Mouse (Mus musculus): ENCODE results near the gene Gm11444.

Gene Gm11444

DNA sequence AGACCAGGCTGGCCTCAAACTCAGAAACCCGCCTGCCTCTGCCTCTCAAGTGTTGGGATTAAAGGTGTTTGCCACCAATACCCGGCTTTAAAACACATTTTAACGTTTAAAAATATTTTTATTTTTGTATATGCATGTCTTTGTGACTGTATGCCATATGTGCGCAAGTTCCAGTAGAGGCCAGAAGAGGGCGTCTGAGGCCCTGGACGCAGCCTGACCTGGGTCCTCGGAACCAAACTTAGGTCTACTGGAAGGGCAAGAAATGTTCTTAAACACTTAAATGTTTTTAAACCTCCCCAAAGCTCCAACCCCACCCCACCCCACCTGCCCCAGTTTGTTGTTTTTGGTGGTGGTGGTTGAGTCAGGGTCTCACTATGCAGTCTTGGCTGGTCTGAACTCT is 14.2 kb upstream of the Gm11444 start:
- DNase-seq (ENCODE audit: low read depth, low spot score), result no peak

DNA sequence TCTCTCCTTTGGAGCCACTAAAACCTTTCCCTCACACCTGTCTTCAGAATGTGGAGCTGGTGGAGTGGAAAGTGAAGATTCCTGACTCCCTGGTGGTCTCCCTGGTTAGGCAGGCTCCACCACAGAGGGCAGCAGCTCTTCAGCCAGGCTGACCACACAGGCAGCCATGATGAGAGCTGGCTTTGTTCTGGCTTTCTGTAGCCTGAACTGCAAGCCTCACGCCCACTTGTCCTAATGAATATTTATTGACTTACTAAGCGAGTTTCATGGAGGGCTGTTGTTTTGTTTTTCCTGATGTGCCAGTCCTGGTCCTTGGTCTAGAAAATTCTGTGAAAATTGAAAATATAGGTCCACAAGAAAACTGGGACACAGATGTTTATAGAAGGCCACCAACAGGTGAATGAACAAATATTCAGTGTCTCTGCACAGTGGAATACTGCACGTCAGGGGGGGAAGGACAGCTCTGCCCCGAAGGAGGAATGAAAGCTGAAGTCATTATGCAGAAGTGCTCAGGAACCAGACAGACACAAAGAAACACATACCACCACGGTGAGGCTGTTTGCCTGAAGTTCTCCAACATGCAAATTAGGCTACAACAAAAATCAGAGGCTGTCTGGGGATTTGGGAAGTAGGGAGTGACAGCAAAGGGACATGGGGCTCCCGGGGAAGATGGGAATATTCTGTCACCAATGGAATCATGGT is 8.0 kb upstream of the Gm11444 start:
- DNase-seq (ENCODE audit: low read depth, low spot score), result no peak

DNA sequence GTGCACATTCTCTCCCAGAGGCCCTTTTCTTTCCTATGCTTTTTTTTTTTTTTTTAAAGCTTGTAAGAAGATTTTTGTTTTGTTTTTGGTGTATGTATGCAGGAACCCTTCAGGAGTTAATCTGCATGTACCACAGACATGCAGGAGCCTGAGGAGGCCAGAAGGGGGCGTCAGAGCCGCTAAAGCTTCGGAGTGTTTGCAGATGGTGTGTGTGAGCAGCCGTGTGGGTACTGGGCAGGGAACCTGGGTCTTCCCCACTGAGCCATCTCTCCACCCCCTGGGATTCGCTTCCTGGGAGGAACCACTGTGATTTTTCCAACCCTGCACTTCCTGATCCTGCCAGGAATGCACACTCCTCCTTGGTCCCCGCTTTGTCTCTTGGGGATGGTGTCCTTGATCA is 625 bp upstream of the Gm11444 start:
- DNase-seq (ENCODE audit: low read depth, low spot score), result no peak

DNA sequence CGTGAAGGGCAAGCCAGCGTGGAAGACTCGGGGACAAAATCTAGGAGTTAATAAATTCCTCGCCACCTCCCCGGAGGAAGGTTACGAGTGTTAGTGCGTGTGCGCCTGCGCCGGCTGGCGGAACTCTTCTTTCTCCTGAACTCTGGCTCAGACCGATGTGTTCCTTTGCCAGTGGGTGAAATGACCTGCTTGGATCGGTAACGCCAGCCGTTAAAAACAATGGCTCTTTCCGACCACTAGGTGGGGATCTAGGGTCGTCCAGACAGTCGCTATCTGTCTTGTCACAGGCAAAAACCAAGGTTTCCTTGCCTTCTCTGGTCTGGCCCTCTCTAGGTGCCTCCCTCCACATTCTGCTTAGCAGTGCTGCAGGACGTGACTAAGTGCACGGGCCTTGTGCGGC is 1.1 kb downstream of the Gm11444 start:
- DNase-seq (ENCODE audit: low read depth, low spot score), result peak; percentile 92

DNA sequence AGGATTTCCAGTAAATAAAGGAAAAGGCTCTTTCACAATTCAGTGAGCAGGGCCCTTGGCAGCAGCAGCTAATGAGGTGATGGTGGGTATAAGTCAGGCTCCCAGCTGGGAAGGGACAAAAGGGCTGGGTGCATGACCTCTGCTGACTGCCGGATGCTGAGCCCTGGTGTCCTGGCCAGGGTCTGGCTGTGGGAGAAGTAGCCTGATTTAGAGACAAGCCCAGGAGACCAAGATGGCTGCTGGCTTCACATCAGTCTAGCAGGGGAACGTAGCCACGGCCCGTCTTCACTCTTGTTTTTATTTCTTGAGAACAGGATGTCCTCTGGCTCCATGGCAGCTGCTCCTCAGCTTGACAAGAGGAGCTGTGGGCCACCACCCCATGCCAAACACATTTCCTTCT is 3.6 kb downstream of the Gm11444 start:
- no peak for DNase-seq (ENCODE audit: low read depth, low spot score)

DNA sequence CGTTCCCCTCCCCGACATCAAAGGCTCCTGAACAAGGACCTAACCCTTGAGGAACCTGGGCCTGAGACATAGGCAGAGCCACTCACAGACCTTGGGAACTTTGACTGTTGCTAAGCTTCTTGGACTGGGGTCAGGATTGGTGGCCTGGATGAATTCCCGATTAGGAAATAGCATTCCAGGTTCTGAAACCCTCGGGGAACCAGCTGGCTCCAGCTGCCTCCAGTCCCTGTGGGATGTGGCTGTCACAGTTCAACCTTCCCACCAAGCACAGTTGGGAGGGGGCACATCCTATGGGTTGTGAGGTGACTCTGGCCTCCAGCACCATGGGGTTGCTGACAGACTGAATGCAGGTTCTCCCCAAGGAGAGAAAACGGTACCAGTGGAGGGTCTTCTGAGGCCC is 4.2 kb downstream of the Gm11444 start:
- no peak for DNase-seq (ENCODE audit: low read depth, low spot score)

DNA sequence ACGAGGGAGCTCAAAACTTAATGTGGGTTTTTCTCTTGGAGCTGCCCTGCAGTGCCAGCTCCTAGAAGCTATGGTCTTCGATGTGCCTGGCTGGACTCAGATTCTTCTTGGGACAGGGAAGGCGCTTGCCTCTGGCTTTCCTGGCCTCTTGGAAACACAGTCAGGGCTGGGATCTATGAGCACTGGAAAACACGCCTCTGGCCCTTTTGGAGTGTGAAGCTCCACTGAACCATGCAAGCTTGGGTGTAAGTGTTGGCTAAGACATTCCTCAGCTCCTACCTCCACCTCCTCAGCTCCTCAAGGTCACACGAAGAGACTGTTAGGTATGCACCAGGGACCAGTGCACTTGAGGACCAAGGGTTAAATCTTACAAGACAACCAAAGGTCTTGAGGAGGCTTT is 5.2 kb downstream of the Gm11444 start:
- DNase-seq (ENCODE audit: low read depth, low spot score), result no peak

DNA sequence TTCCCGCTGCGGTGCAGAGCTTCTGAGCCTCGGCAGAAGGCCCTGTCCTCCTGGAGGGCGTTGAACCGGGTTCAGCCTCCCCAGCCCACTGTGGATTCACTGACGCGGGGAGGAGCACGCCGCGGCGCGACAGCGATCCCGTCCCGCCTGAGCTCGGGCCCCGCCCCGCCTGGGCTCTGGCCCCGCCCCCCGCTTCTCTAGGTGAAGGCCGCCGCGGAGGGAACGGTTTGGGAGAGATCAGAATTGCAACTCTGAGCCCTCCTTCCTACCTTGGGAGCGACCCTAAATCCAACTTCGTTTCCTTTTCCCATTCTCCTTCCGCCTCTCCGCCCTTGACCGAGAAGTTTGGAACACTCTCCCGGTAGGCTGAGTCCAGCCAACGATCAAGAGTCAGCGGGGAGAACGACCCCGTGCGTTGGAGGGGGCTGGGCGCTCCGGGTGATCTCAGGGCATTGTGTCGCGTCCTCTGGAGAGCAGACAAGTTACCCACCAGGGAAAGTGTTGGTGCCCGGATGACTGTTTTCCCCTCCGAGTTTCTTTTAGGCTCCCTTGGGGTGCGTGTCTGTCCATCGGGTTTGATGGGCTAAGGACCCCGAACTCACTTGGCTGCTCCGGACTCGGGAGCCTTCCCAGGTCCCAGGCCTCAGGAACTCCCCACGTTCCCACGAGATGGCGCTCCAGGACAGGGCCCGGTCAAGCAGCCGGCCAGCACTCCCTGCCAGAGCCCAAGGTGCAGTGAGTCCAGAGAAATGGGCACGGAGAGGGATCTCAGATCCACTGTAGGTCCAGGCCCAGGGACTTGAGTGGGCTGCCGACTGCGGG is 5.8 kb downstream of the Gm11444 start:
- peak; percentile 90 for DNase-seq (ENCODE audit: low read depth, low spot score)

DNA sequence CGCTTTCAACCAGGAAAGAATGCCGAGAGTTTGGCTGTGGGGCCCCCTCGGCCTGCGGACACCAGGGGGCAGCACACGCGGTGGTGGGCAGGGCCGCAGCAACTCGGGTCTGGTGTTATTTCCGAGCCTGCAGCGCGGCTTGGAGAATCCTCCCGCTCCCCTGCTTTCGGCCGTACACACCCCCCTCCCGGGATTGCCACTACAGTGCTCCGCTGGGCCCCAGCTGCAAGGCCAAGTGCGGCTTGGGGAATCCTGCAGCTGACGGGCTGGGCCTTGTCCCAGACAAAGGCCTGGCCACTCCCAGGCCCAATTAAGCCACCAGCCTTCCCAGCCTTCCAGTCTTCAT is 6.8 kb downstream of the Gm11444 start:
- DNase-seq (ENCODE audit: low read depth, low spot score), result peak; percentile 82

DNA sequence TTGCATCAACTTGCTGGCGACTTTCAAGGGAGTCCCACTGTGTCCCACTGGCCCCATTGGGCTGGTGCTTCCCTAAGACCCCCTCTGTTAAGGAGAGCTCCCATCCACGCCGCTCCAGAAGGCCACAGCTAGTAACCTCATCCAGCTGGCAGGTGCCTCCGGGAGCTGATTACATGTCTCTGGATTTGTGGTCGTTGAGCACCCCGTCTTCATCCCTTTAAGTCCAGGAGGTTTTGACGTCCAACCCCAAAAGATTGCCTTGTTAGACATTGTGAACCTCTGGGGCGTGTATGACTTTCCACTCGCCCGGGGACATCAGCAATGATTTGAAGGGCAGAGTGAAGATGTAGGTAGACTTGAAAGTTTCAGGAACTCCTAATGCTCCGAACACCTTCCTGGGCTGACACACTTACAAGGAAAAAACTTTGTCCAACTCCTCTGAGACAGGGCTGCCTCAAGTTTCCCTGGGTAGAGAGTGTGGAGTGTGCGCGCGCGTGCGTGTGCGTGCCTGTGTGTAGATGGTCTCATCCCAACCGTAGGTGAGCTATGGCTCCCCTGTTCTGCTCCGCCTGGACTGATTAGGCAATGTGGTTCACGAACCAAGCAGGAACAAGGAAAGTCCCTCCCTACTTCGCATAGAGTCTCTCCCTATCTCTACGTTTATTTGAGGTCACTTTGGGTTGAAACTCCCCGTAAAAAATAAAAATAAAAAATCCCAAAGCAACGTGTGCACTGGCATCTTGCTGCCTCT is 7.4 kb downstream of the Gm11444 start:
- no peak for DNase-seq (ENCODE audit: low read depth, low spot score)

DNA sequence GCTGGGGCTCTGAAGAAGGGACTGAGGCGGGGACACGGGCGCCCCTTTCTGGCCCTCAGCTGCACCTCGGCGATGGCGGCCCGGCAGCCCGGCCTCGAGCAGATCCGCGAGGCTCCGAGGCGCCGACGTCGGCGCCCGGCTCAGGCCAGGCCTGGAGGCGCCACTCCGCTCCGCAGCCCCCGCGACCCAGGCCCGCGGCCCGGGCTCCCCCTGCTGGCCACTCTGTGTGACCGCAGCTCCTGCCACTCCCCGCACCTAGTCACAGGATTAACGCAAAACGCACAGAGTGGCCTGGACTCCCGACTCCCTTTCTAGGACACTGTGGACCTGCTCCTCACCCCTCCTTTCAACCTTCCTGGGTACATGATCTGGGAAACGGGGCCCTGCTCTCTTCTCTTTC is 8.2 kb downstream of the Gm11444 start:
- peak; percentile 85 for DNase-seq (ENCODE audit: low read depth, low spot score)

DNA sequence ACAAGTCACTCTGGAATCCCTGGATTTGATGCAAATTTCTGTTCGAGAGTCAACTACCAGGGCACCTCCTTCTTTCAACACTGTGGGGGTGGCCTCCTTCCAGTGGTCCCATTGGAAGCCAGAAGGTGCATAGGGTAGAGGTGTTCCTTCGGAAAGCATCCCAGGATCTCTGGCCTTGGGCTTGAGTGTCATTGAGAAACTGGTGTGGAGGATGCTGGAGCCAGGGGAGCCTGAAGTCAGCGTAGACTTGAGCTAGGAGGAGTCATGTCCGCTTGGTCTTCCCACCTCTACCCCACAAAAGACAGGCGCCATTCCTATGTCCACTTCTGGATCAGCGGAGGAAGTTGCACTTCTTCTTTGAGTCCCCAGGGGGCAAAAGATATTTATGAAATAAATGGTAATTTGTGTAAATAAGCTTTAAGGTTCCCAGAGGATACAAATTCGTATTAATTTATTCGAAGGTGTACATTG is 8.9 kb downstream of the Gm11444 start:
- no peak for DNase-seq (ENCODE audit: low read depth, low spot score)

DNA sequence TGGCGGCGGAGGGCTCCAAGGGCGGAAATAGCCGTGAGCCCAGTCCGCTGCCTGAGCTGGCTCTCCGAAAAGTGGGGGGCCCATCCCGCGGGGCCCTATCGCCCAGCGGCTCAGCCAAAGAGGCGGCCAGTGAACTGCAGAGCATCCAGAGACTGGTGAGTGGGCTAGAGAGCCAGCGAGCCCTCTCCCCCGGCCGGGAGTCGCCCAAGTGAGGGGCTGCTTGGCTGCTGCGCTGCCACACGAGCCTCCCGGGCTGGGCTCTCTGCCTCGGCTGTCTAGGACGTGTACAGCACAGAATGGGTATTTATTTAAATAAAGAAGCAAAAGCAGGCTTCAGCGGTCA is 9.4 kb downstream of the Gm11444 start:
- DNase-seq (ENCODE audit: low read depth, low spot score), result no peak

DNA sequence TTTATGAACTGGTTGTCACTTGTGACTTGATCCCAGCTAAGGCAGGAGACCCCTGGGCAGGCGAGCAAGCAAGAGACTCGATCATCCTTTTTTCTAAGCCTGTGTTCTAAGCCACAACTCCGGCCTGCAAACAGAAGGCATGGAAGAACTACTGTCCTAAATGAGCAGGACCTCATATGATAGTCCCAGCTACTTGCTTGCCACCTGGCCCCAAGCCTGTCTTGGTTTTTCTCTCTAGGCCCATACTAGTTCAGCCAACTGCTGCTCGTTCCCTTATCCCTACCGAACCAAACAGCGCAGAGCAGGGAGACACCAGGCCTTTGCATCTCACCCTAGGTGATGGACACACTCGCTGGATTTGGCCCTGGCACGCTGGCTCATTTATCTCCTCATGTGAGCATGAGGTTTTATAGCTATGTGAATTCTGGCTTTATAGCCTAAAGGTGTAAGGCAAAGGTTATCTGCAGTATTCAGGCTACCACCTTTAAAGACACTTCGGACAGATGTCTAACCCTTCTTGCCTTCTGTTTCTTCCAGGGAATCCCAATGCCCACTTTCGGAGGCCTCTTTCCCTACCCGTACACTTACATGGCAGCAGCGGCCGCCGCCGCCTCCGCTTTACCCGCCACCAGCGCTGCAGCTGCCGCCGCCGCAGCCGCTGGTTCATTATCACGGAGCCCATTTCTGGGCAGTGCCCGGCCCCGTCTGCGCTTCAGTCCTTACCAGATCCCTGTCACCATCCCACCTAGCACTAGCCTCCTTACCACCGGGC is 9.9 kb downstream of the Gm11444 start:
- DNase-seq (ENCODE audit: low read depth, low spot score), result no peak

DNA sequence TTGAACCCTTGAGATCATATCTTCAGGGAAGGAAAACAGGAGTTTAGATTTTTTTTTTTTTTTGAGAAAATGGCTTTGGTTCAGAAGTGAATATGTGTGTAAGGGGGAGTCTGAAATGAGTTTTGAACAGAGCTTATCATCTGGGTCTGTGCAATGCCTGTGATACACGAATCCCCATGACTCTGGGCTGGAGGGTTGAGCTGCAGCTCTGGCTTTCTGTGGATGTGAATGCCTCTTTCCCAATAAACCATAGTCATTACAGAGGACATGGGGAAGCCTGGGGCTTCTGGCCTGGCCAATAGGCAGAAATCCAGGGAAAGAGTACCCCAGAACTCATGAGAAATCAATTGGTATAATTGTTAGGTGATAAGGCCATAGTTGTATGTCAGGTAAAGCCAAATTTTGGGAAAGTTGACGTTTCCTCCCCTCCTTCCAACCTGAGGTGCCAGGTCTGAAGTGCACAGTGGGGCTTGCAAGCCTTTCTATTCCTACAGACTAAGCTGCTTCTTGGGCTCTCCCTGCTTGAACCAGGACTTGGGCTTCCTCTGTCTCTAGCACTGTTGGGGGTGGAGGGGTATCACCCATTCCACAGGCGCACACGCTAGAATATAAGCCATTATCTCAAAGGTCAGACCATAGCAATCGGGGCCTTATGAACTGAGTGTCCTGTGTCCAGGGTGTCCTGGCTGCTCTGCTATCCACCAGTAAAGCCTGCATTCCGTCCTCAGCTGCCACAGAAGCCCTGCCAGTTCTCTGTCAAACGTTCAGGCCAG is 10.7 kb downstream of the Gm11444 start:
- DNase-seq (ENCODE audit: low read depth, low spot score), result no peak

DNA sequence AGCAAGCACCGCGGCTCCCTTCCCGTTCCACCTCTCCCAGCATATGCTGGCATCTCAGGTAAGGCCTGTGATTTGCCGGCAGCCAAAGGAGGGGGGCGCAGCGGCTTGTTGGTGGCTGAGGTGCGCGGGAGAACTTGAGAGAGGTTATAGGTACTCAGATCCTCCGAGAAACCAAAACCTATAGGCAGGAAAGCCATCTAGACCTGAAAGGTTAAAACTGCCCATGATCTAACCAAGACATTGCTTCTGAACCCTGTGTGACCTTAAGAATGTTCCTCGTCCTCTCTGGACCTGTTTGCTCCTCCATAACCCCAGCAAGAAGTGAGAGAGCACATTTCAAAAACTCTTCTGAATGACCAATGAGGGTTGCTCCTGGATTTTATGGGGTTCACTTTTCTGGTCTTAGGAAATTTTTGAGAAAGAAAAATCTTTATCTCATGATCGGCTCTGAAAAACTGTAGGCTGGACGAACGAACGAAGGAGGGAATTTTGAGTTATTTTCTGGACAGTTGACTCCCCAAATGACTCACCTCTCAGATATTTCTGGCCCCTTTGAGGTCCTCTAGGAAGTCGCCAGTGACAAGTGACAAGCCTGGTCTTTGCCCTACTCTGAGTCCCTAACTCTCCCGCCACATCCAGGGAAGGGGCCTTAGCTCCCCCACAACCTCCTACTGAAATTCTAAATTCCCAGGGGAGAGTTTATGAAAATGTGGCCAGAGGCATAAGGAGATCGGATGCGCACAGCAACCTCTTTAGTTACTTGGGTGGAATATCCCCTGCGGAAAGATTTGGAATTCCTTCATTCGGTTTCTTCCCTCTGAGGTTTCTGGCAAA is 11.5 kb downstream of the Gm11444 start:
- no peak for DNase-seq (ENCODE audit: low read depth, low spot score)

DNA sequence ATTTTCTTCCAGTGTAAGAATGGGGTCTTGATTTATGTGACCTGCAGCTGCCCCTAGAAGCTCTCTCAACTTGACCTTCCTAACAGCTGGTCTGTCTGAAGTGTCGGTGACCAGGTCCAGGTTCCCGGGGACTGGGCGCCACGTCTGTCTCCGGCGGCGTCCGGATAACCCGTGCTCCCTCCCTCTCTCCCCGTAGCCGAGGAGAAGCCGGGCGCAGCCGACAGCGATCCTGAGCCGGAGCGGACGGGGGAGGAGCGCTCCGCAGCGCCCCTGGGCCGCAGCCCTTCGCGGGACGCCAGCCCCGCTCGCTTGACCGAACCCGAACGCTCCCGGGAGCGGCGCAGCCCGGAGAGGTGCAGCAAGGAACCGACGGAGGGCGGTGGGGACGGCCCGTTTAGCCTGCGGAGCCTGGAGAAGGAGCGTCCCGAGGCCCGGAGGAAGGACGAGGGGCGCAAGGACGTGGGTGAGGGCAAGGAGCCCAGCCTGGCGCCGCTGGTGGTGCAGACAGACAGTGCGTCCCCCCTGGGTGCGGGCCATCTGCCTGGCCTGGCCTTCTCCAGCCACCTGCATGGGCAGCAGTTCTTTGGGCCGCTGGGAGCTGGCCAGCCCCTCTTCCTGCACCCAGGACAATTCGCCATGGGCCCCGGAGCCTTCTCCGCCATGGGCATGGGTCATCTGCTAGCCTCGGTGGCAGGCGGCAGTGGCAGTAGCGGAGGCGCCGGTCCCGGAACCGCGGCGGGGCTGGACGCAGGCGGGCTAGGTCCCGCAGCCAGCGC is 12.3 kb downstream of the Gm11444 start:
- no peak for DNase-seq (ENCODE audit: low read depth, low spot score)

DNA sequence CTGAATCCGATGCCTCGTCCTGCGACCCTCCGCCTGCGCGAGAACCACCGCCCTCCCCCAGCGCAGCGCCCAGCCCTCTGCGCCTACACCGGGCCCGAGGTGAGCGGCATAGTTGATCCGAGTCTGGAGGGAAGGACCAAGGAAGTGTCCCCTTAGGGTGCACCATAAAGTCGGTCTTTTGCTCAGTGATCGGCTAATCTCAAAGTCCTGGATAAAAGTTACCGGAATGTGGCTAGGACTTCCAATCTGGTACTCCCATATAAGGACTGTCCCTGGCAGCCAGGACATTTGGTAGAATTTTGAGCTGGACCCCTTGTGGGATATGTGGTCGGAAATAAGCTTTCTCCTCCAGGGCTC is 12.9 kb downstream of the Gm11444 start:
- DNase-seq (ENCODE audit: low read depth, low spot score), result no peak

DNA sequence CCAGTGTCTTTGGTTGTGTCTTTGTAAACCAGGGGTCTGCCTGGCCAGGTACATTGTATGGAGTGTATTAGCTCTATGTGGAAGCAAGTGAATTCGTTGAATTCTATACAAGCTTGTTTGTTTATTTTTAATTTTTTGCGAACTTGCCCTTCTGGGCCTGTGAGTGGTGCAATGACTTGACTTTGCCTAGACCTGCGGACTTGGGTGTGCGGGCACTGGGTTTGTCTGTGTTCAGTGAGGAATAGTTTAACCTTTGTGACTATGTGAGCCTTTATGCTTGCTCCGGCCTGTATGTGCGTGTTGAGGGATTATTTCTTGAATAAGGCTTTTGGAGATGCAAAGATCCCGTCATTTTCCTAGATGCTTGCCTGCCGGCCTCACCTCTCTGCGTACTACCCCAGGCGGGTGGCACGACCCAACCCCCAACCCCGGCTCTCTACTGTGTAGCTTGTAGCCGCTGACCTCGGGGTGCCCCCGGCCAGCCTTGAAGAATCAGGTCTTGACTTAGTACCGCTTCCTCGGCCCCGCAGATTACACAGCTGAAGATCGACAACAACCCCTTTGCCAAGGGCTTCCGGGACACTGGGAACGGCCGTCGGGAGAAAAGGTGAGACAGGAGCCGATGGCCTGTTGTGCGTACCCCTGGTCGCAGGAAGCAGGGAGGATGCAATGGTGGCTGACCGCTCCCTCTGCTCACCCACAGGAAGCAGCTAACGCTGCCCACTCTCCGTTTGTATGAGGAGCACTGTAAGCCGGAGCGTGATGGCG is 13.4 kb downstream of the Gm11444 start:
- no peak for DNase-seq (ENCODE audit: low read depth, low spot score)

Data from forelimb bud, embryonic 11.5 days (tissue).